In the genomic region with DNA sequence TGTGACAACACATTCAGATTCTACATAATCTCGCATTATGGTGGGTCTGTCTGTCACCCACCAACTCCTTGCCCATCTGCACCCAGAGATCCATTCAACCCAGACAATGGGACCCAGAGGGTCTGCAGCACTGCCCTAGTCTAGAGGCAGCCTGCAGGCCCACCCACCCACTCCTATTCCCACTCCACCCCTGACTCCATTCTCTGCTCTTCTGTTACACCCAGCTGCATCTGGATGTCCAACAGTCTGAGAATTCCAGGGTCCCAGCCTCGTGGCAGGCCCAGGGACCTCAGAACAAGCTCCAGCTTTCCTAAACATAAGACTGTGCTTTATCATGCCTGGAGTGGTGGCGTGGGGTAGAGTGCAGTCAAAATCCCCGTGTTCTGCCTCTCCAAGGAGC, we compare ENCODE assay signal across 19 mouse cellular contexts.
"Had no signal": no experiment of that assay in that cellular context is flagged by ENCODE, and none has a peak within 500 bp of the region (broad histone marks: within the 10 kb centered on the region; RNA-seq: fewer than 3 reads in every experiment).

No protein-coding gene starts in this region.

- H3K9me3 ChIP-seq: kidney, embryonic 15.5 days; limb, embryonic 12.5 days; limb, embryonic 15.5 days; midbrain, embryonic 13.5 days had no signal

- H3K4me3 ChIP-seq: kidney, embryonic 15.5 days; left cerebral cortex, adult 2 months; limb, embryonic 12.5 days; limb, embryonic 15.5 days; midbrain, embryonic 13.5 days had no signal

- ATAC-seq: liver, postnatal 0 days; lung, postnatal 0 days; midbrain, embryonic 13.5 days had no signal

- H3K27ac ChIP-seq: kidney, embryonic 15.5 days; left cerebral cortex, adult 2 months; limb, embryonic 12.5 days; limb, embryonic 15.5 days; liver, embryonic 14.5 days; macrophage; midbrain, embryonic 13.5 days; stomach, postnatal 0 days had no signal

- DNase-seq: kidney, postnatal 10 days; kidney, postnatal 36 days; layer of hippocampus, postnatal 36 days; left cerebral cortex, postnatal 4 days; liver, postnatal 0 days; lung, embryonic 14.5 days; thymus, adult 2 months; thymus, postnatal 14 days; thymus, postnatal 4 days had no signal

- H3K27me3 ChIP-seq: kidney, embryonic 15.5 days; limb, embryonic 12.5 days; limb, embryonic 15.5 days; midbrain, embryonic 13.5 days had no signal

- H3K4me1 ChIP-seq: kidney, embryonic 15.5 days; limb, embryonic 12.5 days; limb, embryonic 15.5 days; midbrain, embryonic 13.5 days had no signal

- H3K4me2 ChIP-seq: kidney, embryonic 15.5 days; limb, embryonic 12.5 days; limb, embryonic 15.5 days; liver, embryonic 11.5 days; lung, embryonic 14.5 days; midbrain, embryonic 13.5 days had no signal

- H3K36me3 ChIP-seq: kidney, embryonic 15.5 days; limb, embryonic 12.5 days; limb, embryonic 15.5 days; midbrain, embryonic 13.5 days had no signal

- H3K9ac ChIP-seq: kidney, embryonic 15.5 days; limb, embryonic 12.5 days; limb, embryonic 15.5 days; liver, embryonic 14.5 days; liver, postnatal 0 days; lung, embryonic 14.5 days; midbrain, embryonic 13.5 days had no signal
